Comparison of ENCODE assay signal across 8 mouse cellular contexts in genomic region chr1:52233143-52233713, GRCm38 (mm10). TPM values are rescaled to one million over a fixed set of nuclear protein-coding genes. Genes with fewer than 3 reads are reported as not detected.
DNase-seq lines count a peak whose midpoint lies in the region; ATAC-seq and TF ChIP-seq lines count a peak whose summit lies in the region.

TSS of gene Gls (minus strand) at chr1:52233232.

- peak; percentile 99 for ATAC-seq in Patski
- peak; percentile 100 for ATAC-seq in hindbrain, embryonic 13.5 days (ENCODE audit: low FRiP score)

- no peaks in the 10 kb centered on the region for H3K27me3 ChIP-seq in Patski
- 0 out of 2 replicates have a peak, but pooled peaks cover 3% of the 10 kb centered on the region for H3K27me3 ChIP-seq in hindbrain, embryonic 13.5 days

- CTCF ChIA-PET in Patski (lab: Charles Lee) = interaction anchor here (1.0 to 1.1 kb wide), 3 partner anchors 13 to 61 kb away, joined by 3 to 4 read pairs (median 4); no protein-coding TSS in a partner anchor

- peak within 1 kb of the TSS; percentile 98 for H3K27ac ChIP-seq in hindbrain, embryonic 13.5 days

- POLR2A ChIA-PET in Patski (lab: Charles Lee) = interaction anchor here (0.9 to 1.8 kb wide), 9 partner anchors 10 to 79 kb away, joined by 3 to 5 read pairs (median 4); no protein-coding TSS in a partner anchor

- WGBS in hindbrain, embryonic 13.5 days = under 1% methylated on average over 45 of the region's 46 CpGs

- TF ChIP-seq CTCF in Patski (IDR thresholded peaks at IDR 0.05) = no peak

- peak within 1 kb of the TSS; percentile 69 for H3K4me2 ChIP-seq in hindbrain, embryonic 13.5 days

- no peaks in the 10 kb centered on the region for H3K36me3 ChIP-seq in hindbrain, embryonic 13.5 days

- peaks cover 15% of the 10 kb centered on the region for H3K4me1 ChIP-seq in hindbrain, embryonic 13.5 days (replicated peaks)

- H3K9ac ChIP-seq in hindbrain, embryonic 13.5 days = peak within 1 kb of the TSS; percentile 96

- peak within 1 kb of the TSS; percentile 96 for H3K4me3 ChIP-seq in hindbrain, embryonic 13.5 days

- DNase-seq in Patski (ENCODE audit: low read depth, low spot score) = peak; percentile 86
- DNase-seq in cerebellum, postnatal 14 days = peak; percentile 98
- DNase-seq in frontal cortex, postnatal 14 days (ENCODE audit: low spot score in 2 of 2) = peak; percentile 95
- DNase-seq in layer of hippocampus, postnatal 25 days (ENCODE audit: extremely low spot score in 1 of 2, low spot score in 1 of 2) = peak; percentile 88 to 90
- DNase-seq in lung, postnatal 25 days (ENCODE audit: low spot score) = peak; percentile 98
- DNase-seq in retina, embryonic 14.5 days (ENCODE audit: low spot score) = peak; percentile 97
- DNase-seq in thymus, postnatal 4 days = peak; percentile 95

- H3K9me3 ChIP-seq in hindbrain, embryonic 13.5 days = no peaks in the 10 kb centered on the region

- in situ Hi-C loops in Patski (cut with MboI; ENCODE audit: low pct_unique_long_range_greater_than_20kb) = no loop called here

RNA-seq across cellular contexts. Expression of gene Gls, which starts in this region (rescaled TPM):
- 174 TPM for polyA plus RNA-seq in Patski (2021)
- 25.4 and 29.0 TPM in 2 replicates for polyA plus RNA-seq in hindbrain, embryonic 13.5 days (2015; fragmentation: Nextera tagmentation; extraction: Ambion mirVana)
- total RNA-seq in layer of hippocampus, postnatal 25 days (2021) = 100 to 1,000 TPM; 364 to 381 TPM

Comparison
In these comparisons a context has a peak if more than half of its experiments do, and no peak if none do; other contexts are left out.
1. Peak in every context shown above with its lines: DNase-seq, ATAC-seq, H3K4me3 ChIP-seq and H3K27ac ChIP-seq.